Mouse (Mus musculus) midbrain, embryonic 13.5 days (tissue): ENCODE measurements at regions not wholly inside any gene's neighbourhood (a gene's known extent, or its start where the extent isn't known, plus 50 kb on each side); places are given as distances from the start of the nearest gene placed in this dataset.

Experiments used
- ATAC-seq: fragments of 200-750 bp; cut with Nextera tagmentation; 2 replicates; pipeline ENCODE4 v1.8.0; 2017; ENCODE audit warnings: mild to moderate bottlenecking, moderate TSS enrichment, moderate library complexity
- H3K27ac ChIP-seq: fragments of 300-500 bp; sonication (generic); 2 replicates; pipeline ENCODE4 v1.5.1; 2015; ENCODE audit warnings: inconsistent platforms, mild to moderate bottlenecking, moderate library complexity
- H3K27me3 ChIP-seq: fragments of 300-500 bp; sonication (generic); 2 replicates; pipeline ENCODE4 v1.6.1; 2015; ENCODE audit warnings: mild to moderate bottlenecking, inconsistent platforms
- H3K36me3 ChIP-seq: fragments of 300-500 bp; sonication (generic); 2 replicates; pipeline ENCODE4 v1.6.1; 2015; ENCODE audit warnings: mild to moderate bottlenecking, inconsistent platforms
- H3K4me1 ChIP-seq: fragments of 300-500 bp; sonication (generic); replicated peaks from 2 replicates; pipeline ENCODE4 v1.6.1; 2015; ENCODE audit warnings: inconsistent platforms
- H3K4me2 ChIP-seq: fragments of 300-500 bp; sonication (generic); replicated peaks from 2 replicates; pipeline ENCODE4 v1.6.1; 2015; ENCODE audit warnings: moderate library complexity, mild to moderate bottlenecking, inconsistent platforms
- H3K4me3 ChIP-seq: fragments of 300-500 bp; sonication (generic); replicated peaks from 2 replicates; pipeline ENCODE4 v1.5.1; 2015; ENCODE audit warnings: mild to moderate bottlenecking, inconsistent platforms
- H3K9ac ChIP-seq: fragments of 300-500 bp; sonication (generic); replicated peaks from 2 replicates; pipeline ENCODE4 v1.6.1; 2015; ENCODE audit warnings: mild to moderate bottlenecking, inconsistent platforms
- H3K9me3 ChIP-seq: fragments of 300-500 bp; sonication (generic); 2 replicates; pipeline ENCODE4 v1.6.1; 2016; ENCODE audit warnings: mild to moderate bottlenecking, inconsistent platforms
- WGBS: fragments of 180-500 bp; shearing (Covaris S2); methylation state at CpG from one replicate; pipeline ENCODE4 v1.1.7; 2015; 5-methylcytosine and 5-hydroxymethylcytosine counted together

DNA sequence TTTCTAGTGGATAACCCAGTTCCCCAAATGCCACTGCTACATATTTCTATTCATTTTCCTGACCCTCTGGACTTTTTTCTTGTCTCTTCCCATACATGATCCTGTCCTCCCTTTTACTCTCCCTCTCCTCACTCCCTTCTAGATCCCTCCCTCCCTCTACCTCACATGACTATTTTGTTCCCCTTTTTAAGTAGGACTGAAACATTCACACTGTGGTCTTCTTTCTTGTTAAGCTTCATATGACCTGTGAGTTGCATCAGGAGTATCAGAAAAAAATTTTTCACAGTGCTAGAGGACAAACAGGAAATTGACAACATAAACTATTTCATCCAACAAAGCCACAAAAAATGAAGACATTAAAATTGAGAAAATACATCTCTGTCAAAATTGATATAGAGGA, 797.5 kb downstream of the Ndufa4 start:
- Histone ChIP-seq H3K36me3 (no peaks in the 10 kb centered on the region), H3K9ac (no peak overlapping the region), H3K4me1 (no peaks in the 10 kb centered on the region), H3K4me3 (no peak overlapping the region), H3K27ac (no peak overlapping the region), H3K4me2 (no peak overlapping the region), H3K27me3 (no peaks in the 10 kb centered on the region), H3K9me3 (no peaks in the 10 kb centered on the region)
- ATAC-seq, result no peak

DNA sequence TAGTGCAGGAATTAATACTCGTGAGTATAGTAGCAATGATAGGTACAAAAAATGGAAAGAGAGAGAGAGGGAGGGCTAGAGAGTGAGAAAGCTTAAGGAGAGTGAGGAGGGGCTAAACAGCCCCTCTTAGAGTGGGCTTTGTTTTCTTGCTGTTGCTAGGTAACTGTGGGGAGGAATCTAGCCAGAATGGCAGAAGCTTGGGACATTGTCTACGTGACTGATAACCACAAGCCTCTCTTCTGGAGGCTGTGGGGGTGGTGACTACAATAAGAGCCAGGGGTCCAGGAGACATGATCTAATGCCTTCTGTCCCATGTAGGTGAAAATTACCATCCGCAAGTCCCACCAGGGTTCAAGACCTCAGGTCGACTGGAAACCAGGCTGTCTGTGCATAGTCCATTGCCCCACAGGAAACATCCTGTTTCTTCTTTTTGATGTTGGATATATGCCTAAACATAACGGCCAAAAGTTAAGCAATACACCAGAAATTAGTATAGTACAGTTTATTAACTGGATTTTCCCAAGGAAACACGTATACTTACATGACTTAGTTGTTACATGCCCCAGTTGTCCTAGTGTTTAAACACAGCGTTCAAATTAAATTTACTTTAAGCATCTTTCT, 798.8 kb downstream of the Ndufa4 start:
- ATAC-seq, result peak; percentile 30; the same call in 1 of the 2 replicates
- Histone ChIP-seq H3K4me2 (no peak overlapping the region), H3K9ac (no peak overlapping the region), H3K27ac (no peak overlapping the region), H3K4me3 (no peak overlapping the region), H3K27me3 (no peaks in the 10 kb centered on the region), H3K9me3 (no peaks in the 10 kb centered on the region), H3K36me3 (no peaks in the 10 kb centered on the region), H3K4me1 (no peaks in the 10 kb centered on the region)
- WGBS, result 57% methylated on average over 7 of the region's 7 CpGs

DNA sequence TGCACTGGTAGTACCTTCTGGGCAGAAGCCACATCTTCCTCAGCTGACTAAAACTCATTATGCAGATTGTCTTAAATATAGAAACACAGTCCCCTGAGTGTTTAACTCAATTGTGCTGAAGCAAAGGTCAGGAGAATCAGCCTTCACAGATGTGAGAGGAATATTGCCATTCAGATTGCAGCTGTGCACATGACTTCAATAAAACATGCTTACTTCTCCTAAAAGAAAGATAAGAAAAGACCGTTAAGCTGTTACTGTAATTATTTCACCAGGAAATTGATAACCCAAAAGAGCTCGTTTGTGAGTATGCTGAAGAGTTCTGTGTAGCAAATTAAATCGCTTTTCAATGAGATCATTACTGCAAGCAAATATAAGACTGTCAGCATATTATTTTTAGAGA, 803.9 kb downstream of the Ndufa4 start:
- Histone ChIP-seq H3K27ac (no peak overlapping the region), H3K4me1 (no peaks in the 10 kb centered on the region), H3K9me3 (no peaks in the 10 kb centered on the region), H3K4me2 (no peak overlapping the region), H3K4me3 (no peak overlapping the region), H3K27me3 (no peaks in the 10 kb centered on the region), H3K36me3 (no peaks in the 10 kb centered on the region), H3K9ac (no peak overlapping the region)
- 62% methylated on average over 3 of the region's 3 CpGs for WGBS
- ATAC-seq, result 0 out of 2 replicates have a peak, but pooled peaks have one; percentile 17

DNA sequence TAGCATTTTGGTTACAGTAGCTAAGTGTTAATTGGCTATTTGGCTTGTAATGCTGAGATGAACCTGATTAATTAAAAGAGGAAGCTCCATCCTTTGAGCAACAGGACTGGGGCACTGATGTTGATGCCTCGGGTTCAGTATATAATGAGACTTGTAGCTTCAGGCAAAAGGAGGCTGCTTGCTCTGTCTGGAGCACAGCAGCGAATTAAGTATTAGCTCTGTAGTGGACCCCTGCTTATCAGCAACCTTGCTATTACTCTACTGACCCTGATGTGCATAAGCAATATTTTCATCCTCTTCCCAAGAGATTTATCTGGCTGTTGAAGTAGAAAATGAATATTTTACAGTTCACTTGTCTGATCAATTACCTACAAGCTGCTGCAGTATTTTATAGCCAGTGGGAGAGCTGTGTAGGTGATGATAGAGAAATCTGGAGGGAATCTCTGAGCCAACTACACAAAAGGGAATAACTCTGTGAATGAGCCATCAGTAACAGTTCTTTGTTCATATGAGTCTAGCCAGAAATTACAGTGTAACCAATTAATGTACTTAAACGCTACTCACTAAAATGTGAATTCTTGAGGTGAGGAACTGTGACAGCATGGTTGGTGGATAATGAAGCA, 846.2 kb downstream of the Ndufa4 start:
- Histone ChIP-seq H3K36me3 (no peaks in the 10 kb centered on the region), H3K4me1 (peaks cover 8% of the 10 kb centered on the region; the same call in 1 of the 2 replicates), H3K27ac (peak overlapping the region; percentile 62), H3K4me3 (no peak overlapping the region), H3K9me3 (no peaks in the 10 kb centered on the region), H3K4me2 (0 out of 2 replicates have a peak overlapping the region, but pooled peaks have one; percentile 9), H3K9ac (no peak overlapping the region), H3K27me3 (no peaks in the 10 kb centered on the region)
- ATAC-seq, result peak; percentile 95
- 60% methylated on average over 3 of the region's 3 CpGs for WGBS
